Mouse (Mus musculus) adrenal gland, postnatal 36 days (tissue): ENCODE data around the gene Phf11a. TPM values are rescaled to one million over a fixed set of nuclear protein-coding genes. Genes with fewer than 3 reads are reported as not detected.
"Not testable (repeated sequence)": the region's sequence is repeated elsewhere in the genome, so short reads cannot be mapped to it uniquely, and the experiment has no call there.

Experiments used
- DNase-seq, 2 experiments: peaks; one replicate each; pipeline ENCODE4 v3.0.0; 2021; ENCODE audit warnings: mixed read lengths in 1 of 2
- long read RNA-seq, 2 experiments: library from polyadenylated mRNA; stranded (forward); transcript quantifications; one replicate each; pipeline ENCODE4 v2.0.0; 2021; ENCODE audit warnings: borderline sequencing depth in 2 of 2
- total RNA-seq, 2 experiments: library from RNA; stranded (reverse); gene quantifications; 2 replicates each; pipeline ENCODE4 v1.2.3; 2021

Gene Phf11a
- under 1 TPM; 0.66 to 0.79 TPM for total RNA-seq
- long read RNA-seq, experiment 1: 0 reads
- long read RNA-seq, experiment 2: 0 reads

GRCm38 (mm10) chr14:59297391-59297790 is at the start of gene Phf11a:
Gene Phf11a, minus strand, starts transcription at chr14:59297522.
- not testable (repeated sequence) for DNase-seq

GRCm38 (mm10) chr14:59341189-59341588 is 43.9 kb upstream of the Phf11a start, which contains the start of gene Phf11b:
Gene Phf11b, minus strand, starts transcription at chr14:59341351.
- DNase-seq: not testable (repeated sequence)

- DNase-seq: no peak
Measured at GRCm38 (mm10) chr14:59339541-59339940, 42.2 kb upstream of the Phf11a start.

GRCm38 (mm10) chr14:59336056-59336455 is 38.7 kb upstream of the Phf11a start:
- DNase-seq: not testable (repeated sequence)

- peak; percentile 4 to 27 for DNase-seq
Measured at GRCm38 (mm10) chr14:59330499-59330898, 33.2 kb upstream of the Phf11a start.

GRCm38 (mm10) chr14:59319970-59320369 is 22.6 kb upstream of the Phf11a start:
- DNase-seq: not testable (repeated sequence)

- DNase-seq: not testable (repeated sequence)
Measured at GRCm38 (mm10) chr14:59319036-59319435, 21.7 kb upstream of the Phf11a start.

GRCm38 (mm10) chr14:59291769-59292168 is 5.6 kb downstream of the Phf11a start:
- not testable (repeated sequence) for DNase-seq

GRCm38 (mm10) chr14:59274961-59275360 is 22.4 kb downstream of the Phf11a start:
- not testable (repeated sequence) for DNase-seq

GRCm38 (mm10) chr14:59260056-59260455 is 37.3 kb downstream of the Phf11a start, which contains the start of gene Gm6904:
Gene Gm6904, minus strand, starts transcription at chr14:59260216.
- DNase-seq: peak; percentile 0 to 3

- not testable (repeated sequence) for DNase-seq
Measured at GRCm38 (mm10) chr14:59255861-59256260, 41.5 kb downstream of the Phf11a start.

- peak; percentile 2 to 6 for DNase-seq
Measured at GRCm38 (mm10) chr14:59250350-59250749, 47.0 kb downstream of the Phf11a start.

GRCm38 (mm10) chr14:59233635-59234034 is 63.7 kb downstream of the Phf11a start:
- no peak for DNase-seq

- peak; percentile 71 to 73 for DNase-seq
Measured at GRCm38 (mm10) chr14:59232003-59232402, 65.3 kb downstream of the Phf11a start.

GRCm38 (mm10) chr14:59230331-59230966 is 66.9 kb downstream of the Phf11a start:
- no peak for DNase-seq

GRCm38 (mm10) chr14:59229822-59230221 is 67.5 kb downstream of the Phf11a start:
- DNase-seq: no peak

Other genes with a start within 250 kb of the Phf11a start
- not detected for gene 1700129C05Rik, start 154.6 kb downstream of the Phf11a start, total RNA-seq
- gene Gm5142, start 118.8 kb downstream of the Phf11a start, total RNA-seq: not detected
- gene Rcbtb1, start 96.3 kb downstream of the Phf11a start, total RNA-seq: 10 to 100 TPM; 23.1 to 37.5 TPM
- gene Gm6904, start 37.3 kb downstream of the Phf11a start, total RNA-seq: 1 to 10 TPM in 1 of 2 experiments, under 1 TPM in 1; 0.70 to 1.1 TPM
- 1 to 10 TPM; 1.9 to 3.4 TPM for gene Phf11b, start 43.8 kb upstream of the Phf11a start, total RNA-seq
- 1 to 10 TPM; 7.0 to 9.0 TPM for gene Phf11d, start 67.9 kb upstream of the Phf11a start, total RNA-seq
- gene Phf11c, start 97.9 kb upstream of the Phf11a start, total RNA-seq: under 1 TPM; 0.56 to 0.59 TPM
- gene Setdb2, start 143.4 kb upstream of the Phf11a start, total RNA-seq: 1 to 10 TPM; 5.4 to 7.1 TPM
- 10 to 100 TPM; 33.7 to 38.2 TPM for gene Cab39l, start 143.4 kb upstream of the Phf11a start, total RNA-seq